12 mouse cellular contexts compared by ENCODE assay signal in genomic region chr4:135385614-135386013, GRCm38 (mm10). TPM values are rescaled to one million over a fixed set of nuclear protein-coding genes. Genes with fewer than 3 reads are reported as not detected.
A peak's percentile ranks its signal among the peaks of the same experiment; 100 is the strongest.
DNase-seq lines count a peak whose midpoint lies in the region; ATAC-seq and TF ChIP-seq lines count a peak whose summit lies in the region.
"Had no signal": no experiment of that assay in that cellular context is flagged by ENCODE, and none has a peak within 500 bp of the region (broad histone marks: within the 10 kb centered on the region; RNA-seq: fewer than 3 reads in every experiment).

No protein-coding gene starts in this region.

- WGBS in lung, embryonic 14.5 days: 51% methylated on average over 10 of the region's 10 CpGs
- 25% methylated on average over 10 of the region's 10 CpGs for WGBS in lung, adult 2 months
- WGBS in embryonic facial prominence, embryonic 14.5 days: 31% methylated on average over 10 of the region's 10 CpGs
- WGBS in limb, embryonic 12.5 days: 54% methylated on average over 10 of the region's 10 CpGs

- DNase-seq in cerebellum, postnatal 10 days: peak; percentile 39 to 56
- DNase-seq in cerebellum, adult 18-20 months: no peak
- peak; percentile 59 for DNase-seq in lung, embryonic 14.5 days
- DNase-seq in lung, adult 2 months: no peak
- DNase-seq in embryonic facial prominence, embryonic 14.5 days (ENCODE audit: low spot score): peak; percentile 41
- DNase-seq in frontal cortex, postnatal 10 days (ENCODE audit: low spot score in 2 of 2): no peak
- no peak for DNase-seq in T-cell, adult 2 months (ENCODE audit: low spot score)
- DNase-seq: adrenal gland, postnatal 25 days; cerebellum, adult 2 months; gastrocnemius, postnatal 14 days had no signal

- H3K27me3 ChIP-seq in lung, embryonic 14.5 days (ENCODE audit: insufficient read depth, low read length): no peaks in the 10 kb centered on the region
- H3K27me3 ChIP-seq in embryonic facial prominence, embryonic 14.5 days (replicated peaks; ENCODE audit: control insufficient read depth, insufficient read depth, low read length): no peaks in the 10 kb centered on the region
- peaks cover 7% of the 10 kb centered on the region; the same call in 1 of the 2 replicates for H3K27me3 ChIP-seq in limb, embryonic 12.5 days

- peak; percentile 38; the same call in 1 of the 2 replicates for ATAC-seq in lung, embryonic 14.5 days (ENCODE audit: insufficient read depth)
- ATAC-seq in embryonic facial prominence, embryonic 14.5 days (ENCODE audit: low read depth): peak; percentile 61; the same call in 1 of the 2 replicates
- peak; percentile 43; the same call in 1 of the 2 replicates for ATAC-seq in limb, embryonic 12.5 days (ENCODE audit: insufficient number of reproducible peaks, insufficient read depth, low FRiP score, low TSS enrichment, low read depth)

- H3K4me2 ChIP-seq in lung, embryonic 14.5 days: no peak overlapping the region
- H3K4me2 ChIP-seq in embryonic facial prominence, embryonic 14.5 days (ENCODE audit: low read depth, low read length): peak overlapping the region; percentile 28; the same call in 1 of the 2 replicates
- no peak overlapping the region; the same call in 1 of the 2 replicates for H3K4me2 ChIP-seq in limb, embryonic 12.5 days

- no peak for TF ChIP-seq CTCF in lung, embryonic 14.5 days (IDR thresholded peaks at IDR 0.05; ENCODE audit: low read depth)
- no peak for TF ChIP-seq CTCF in lung, adult 2 months (IDR thresholded peaks at IDR 0.05; ENCODE audit: insufficient read depth, low read length)

- H3K4me1 ChIP-seq in lung, embryonic 14.5 days (ENCODE audit: insufficient read depth): no peaks in the 10 kb centered on the region
- no peaks in the 10 kb centered on the region for H3K4me1 ChIP-seq in lung, adult 2 months (ENCODE audit: control insufficient read depth, insufficient read depth, low read length)
- H3K4me1 ChIP-seq in embryonic facial prominence, embryonic 14.5 days (ENCODE audit: control insufficient read depth, insufficient read depth, low read length): no peaks in the 10 kb centered on the region
- H3K4me1 ChIP-seq in limb, embryonic 12.5 days (replicated peaks): peaks cover 7% of the 10 kb centered on the region

- no peak overlapping the region for H3K9ac ChIP-seq in lung, embryonic 14.5 days
- no peak overlapping the region for H3K9ac ChIP-seq in embryonic facial prominence, embryonic 14.5 days (ENCODE audit: low read depth, low read length)
- H3K9ac ChIP-seq in limb, embryonic 12.5 days (replicated peaks): no peak overlapping the region

- no peak for TF ChIP-seq POLR2A in lung, adult 2 months (IDR thresholded peaks at IDR 0.05; ENCODE audit: borderline replicate concordance, extremely low read depth, low read depth, low read length)

- H3K9me3 ChIP-seq in lung, embryonic 14.5 days (ENCODE audit: low read depth, low read length): no peaks in the 10 kb centered on the region
- H3K9me3 ChIP-seq in embryonic facial prominence, embryonic 14.5 days (ENCODE audit: control insufficient read depth, low read length): no peaks in the 10 kb centered on the region
- no peaks in the 10 kb centered on the region for H3K9me3 ChIP-seq in limb, embryonic 12.5 days

- no peak overlapping the region for H3K4me3 ChIP-seq in lung, embryonic 14.5 days (ENCODE audit: low read depth, low read length)
- H3K4me3 ChIP-seq in lung, adult 2 months (replicated peaks; ENCODE audit: extremely low read depth, low read depth, low read length): no peak overlapping the region
- H3K4me3 ChIP-seq in embryonic facial prominence, embryonic 14.5 days (ENCODE audit: low read depth, low read length): 0 out of 2 replicates have a peak overlapping the region, but pooled peaks have one; percentile 6
- no peak overlapping the region for H3K4me3 ChIP-seq in limb, embryonic 12.5 days (replicated peaks)
- H3K4me3 ChIP-seq: erythroblast, embryonic 14.5 days had no signal

- H3K27ac ChIP-seq in lung, embryonic 14.5 days (ENCODE audit: low read depth): 0 out of 2 replicates have a peak overlapping the region, but pooled peaks have one; percentile 45
- H3K27ac ChIP-seq in embryonic facial prominence, embryonic 14.5 days (replicated peaks; ENCODE audit: low read depth, low read length): no peak overlapping the region
- H3K27ac ChIP-seq in limb, embryonic 12.5 days: 0 out of 2 replicates have a peak overlapping the region, but pooled peaks have one; percentile 62

- H3K36me3 ChIP-seq in lung, embryonic 14.5 days (ENCODE audit: insufficient read depth): no peaks in the 10 kb centered on the region
- no peaks in the 10 kb centered on the region for H3K36me3 ChIP-seq in embryonic facial prominence, embryonic 14.5 days (ENCODE audit: control insufficient read depth, insufficient read depth, low read length)
- no peaks in the 10 kb centered on the region for H3K36me3 ChIP-seq in limb, embryonic 12.5 days

RNA-seq across cellular contexts. Expression of gene Ncmap, which starts 12.4 kb away (rescaled TPM):
- polyA plus RNA-seq in lung, embryonic 14.5 days (2014; fragmentation: Nextera tagmentation; extraction: Ambion mirVana): 4.6 and 6.9 TPM in 2 replicates
- polyA plus RNA-seq in lung, adult 2 months (2012; rRNA removed): 3.0 and 5.4 TPM in 2 replicates
- 6.8 and 7.7 TPM in 2 replicates for polyA plus RNA-seq in embryonic facial prominence, embryonic 14.5 days (2014; fragmentation: Nextera tagmentation; extraction: Ambion mirVana)
- polyA plus RNA-seq in limb, embryonic 12.5 days (2016; fragmentation: Nextera tagmentation; extraction: Ambion mirVana): 3.2 and 3.8 TPM in 2 replicates
- polyA plus RNA-seq: erythroblast, embryonic 14.5 days had no signal

RNA-seq across cellular contexts. Expression of gene Srrm1, which starts 32.5 kb away (rescaled TPM):
- polyA plus RNA-seq in lung, embryonic 14.5 days (2014; fragmentation: Nextera tagmentation; extraction: Ambion mirVana): 201 and 224 TPM in 2 replicates
- polyA plus RNA-seq in lung, adult 2 months (2012; rRNA removed): 19.4 and 31.0 TPM in 2 replicates
- 159 and 163 TPM in 2 replicates for polyA plus RNA-seq in embryonic facial prominence, embryonic 14.5 days (2014; fragmentation: Nextera tagmentation; extraction: Ambion mirVana)
- polyA plus RNA-seq in limb, embryonic 12.5 days (2016; fragmentation: Nextera tagmentation; extraction: Ambion mirVana): 260 and 298 TPM in 2 replicates

RNA-seq across cellular contexts. Expression of gene Rcan3, which starts 48.0 kb away (rescaled TPM):
- polyA plus RNA-seq in lung, embryonic 14.5 days (2014; fragmentation: Nextera tagmentation; extraction: Ambion mirVana): 14.0 and 14.1 TPM in 2 replicates
- polyA plus RNA-seq in lung, adult 2 months (2012; rRNA removed): 13.6 and 14.3 TPM in 2 replicates
- polyA plus RNA-seq in embryonic facial prominence, embryonic 14.5 days (2014; fragmentation: Nextera tagmentation; extraction: Ambion mirVana): 12.7 and 14.7 TPM in 2 replicates
- 11.7 and 12.6 TPM in 2 replicates for polyA plus RNA-seq in limb, embryonic 12.5 days (2016; fragmentation: Nextera tagmentation; extraction: Ambion mirVana)

Comparison
In these comparisons a context has a peak if more than half of its experiments do, and no peak if none do; other contexts are left out.
1. DNase-seq: peak in cerebellum, postnatal 10 days (2 of 2), lung, embryonic 14.5 days (single experiment) and embryonic facial prominence, embryonic 14.5 days (single experiment); none in cerebellum, adult 18-20 months (0 of 2), lung, adult 2 months (single experiment), frontal cortex, postnatal 10 days (0 of 2) and T-cell, adult 2 months (single experiment).
2. Peak in every context shown above with its lines, with median percentiles within 50 percentile points of each other: ATAC-seq.